Mouse (Mus musculus): ENCODE measurements around the gene Sbk1. TPM values are rescaled to one million over a fixed set of nuclear protein-coding genes. Genes with fewer than 3 reads are reported as not detected.
A peak's percentile ranks its signal among the peaks of the same experiment; 100 is the strongest.
"Not testable (repeated sequence)": the region's sequence is repeated elsewhere in the genome, so short reads cannot be mapped to it uniquely, and the experiment has no call there.

Gene Sbk1
- polyA plus RNA-seq, 1 experiment from 2014 or later = 247 TPM

GRCm38 (mm10) chr7:126281876-126282682 is 9.7 kb downstream of the Sbk1 start:
- no peak overlapping the region for H3K4me2 ChIP-seq
- H3K9me3 ChIP-seq = no peaks in the 10 kb centered on the region
- no peaks in the 10 kb centered on the region for H3K27me3 ChIP-seq
- H3K27ac ChIP-seq (replicated peaks) = no peak overlapping the region
- 0 out of 2 replicates have a peak overlapping the region, but pooled peaks have one; percentile 5 for H3K9ac ChIP-seq
- H3K4me3 ChIP-seq = no peak overlapping the region
- ATAC-seq (ENCODE audit: low read depth) = no peak
- WGBS = 78% methylated on average over 16 of the region's 16 CpGs
- peaks cover 88% of the 10 kb centered on the region for H3K36me3 ChIP-seq
- peaks cover 98% of the 10 kb centered on the region for H3K4me1 ChIP-seq (replicated peaks)

- Histone ChIP-seq H3K9ac (0 out of 2 replicates have a peak overlapping the region, but pooled peaks have one; percentile 5), H3K4me1 (replicated peaks) (peaks cover 98% of the 10 kb centered on the region), H3K36me3 (peaks cover 85% of the 10 kb centered on the region)
- ATAC-seq (ENCODE audit: low read depth); H3K27ac ChIP-seq (replicated peaks); H3K4me2 ChIP-seq; H3K9me3 ChIP-seq; H3K4me3 ChIP-seq; H3K27me3 ChIP-seq: not testable (repeated sequence)
- 84% methylated on average over 8 of the region's 8 CpGs for WGBS
These were observed 10.2 kb downstream of the Sbk1 start for GRCm38 (mm10) chr7:126282683-126282990.

GRCm38 (mm10) chr7:126284021-126284420 is 11.6 kb downstream of the Sbk1 start:
- H3K36me3 ChIP-seq = peaks cover 72% of the 10 kb centered on the region
- no peak for ATAC-seq (ENCODE audit: low read depth)
- WGBS = 92% methylated on average over 5 of the region's 5 CpGs
- H3K4me3 ChIP-seq = no peak overlapping the region
- H3K9me3 ChIP-seq = no peaks in the 10 kb centered on the region
- peaks cover 98% of the 10 kb centered on the region for H3K4me1 ChIP-seq (replicated peaks)
- H3K4me2 ChIP-seq = no peak overlapping the region
- no peak overlapping the region for H3K27ac ChIP-seq (replicated peaks)
- no peaks in the 10 kb centered on the region for H3K27me3 ChIP-seq
- H3K9ac ChIP-seq = no peak overlapping the region

- H3K36me3 ChIP-seq = peaks cover 67% of the 10 kb centered on the region
- no peak overlapping the region for H3K27ac ChIP-seq (replicated peaks)
- no peak overlapping the region for H3K4me2 ChIP-seq
- no peak for ATAC-seq (ENCODE audit: low read depth)
- H3K9ac ChIP-seq = no peak overlapping the region
- no peaks in the 10 kb centered on the region for H3K27me3 ChIP-seq
- no peaks in the 10 kb centered on the region for H3K9me3 ChIP-seq
- no peak overlapping the region for H3K4me3 ChIP-seq
- 77% methylated on average over 4 of the region's 4 CpGs for WGBS
- H3K4me1 ChIP-seq (replicated peaks) = peaks cover 97% of the 10 kb centered on the region
These were observed 12.0 kb downstream of the Sbk1 start for GRCm38 (mm10) chr7:126284441-126284840.

- Histone ChIP-seq H3K27me3 (no peaks in the 10 kb centered on the region), H3K36me3 (peaks cover 67% of the 10 kb centered on the region), H3K4me2 (no peak overlapping the region), H3K27ac (replicated peaks) (no peak overlapping the region), H3K4me1 (replicated peaks) (peaks cover 93% of the 10 kb centered on the region), H3K9ac (no peak overlapping the region), H3K9me3 (no peaks in the 10 kb centered on the region), H3K4me3 (no peak overlapping the region)
- 72% methylated on average over 4 of the region's 4 CpGs for WGBS
- ATAC-seq (ENCODE audit: low read depth) = no peak
These were observed 12.4 kb downstream of the Sbk1 start for GRCm38 (mm10) chr7:126284865-126285264.

GRCm38 (mm10) chr7:126285293-126286211 is 13.1 kb downstream of the Sbk1 start:
- 86% methylated on average over 12 of the region's 12 CpGs for WGBS
- Histone ChIP-seq H3K27me3 (no peaks in the 10 kb centered on the region), H3K36me3 (peaks cover 71% of the 10 kb centered on the region), H3K4me1 (replicated peaks) (peaks cover 86% of the 10 kb centered on the region), H3K9ac (no peak overlapping the region), H3K4me3 (no peak overlapping the region), H3K27ac (replicated peaks) (no peak overlapping the region), H3K4me2 (no peak overlapping the region), H3K9me3 (no peaks in the 10 kb centered on the region)
- no peak for ATAC-seq (ENCODE audit: low read depth)

GRCm38 (mm10) chr7:126286311-126286710 is 13.9 kb downstream of the Sbk1 start:
- Histone ChIP-seq H3K36me3 (peaks cover 71% of the 10 kb centered on the region), H3K9ac (no peak overlapping the region), H3K27me3 (no peaks in the 10 kb centered on the region), H3K4me2 (no peak overlapping the region), H3K9me3 (no peaks in the 10 kb centered on the region), H3K4me3 (no peak overlapping the region), H3K27ac (replicated peaks) (no peak overlapping the region; the same call in 1 of the 2 replicates), H3K4me1 (replicated peaks) (peaks cover 78% of the 10 kb centered on the region)
- whole genome bisulfite sequencing = 89% methylated on average over 2 of the region's 2 CpGs
- ATAC-seq (ENCODE audit: low read depth) = no peak

- ATAC-seq (ENCODE audit: low read depth) = no peak
- Histone ChIP-seq H3K36me3 (peaks cover 71% of the 10 kb centered on the region), H3K4me3 (no peak overlapping the region), H3K27ac (replicated peaks) (peak overlapping the region; percentile 3; the same call in 1 of the 2 replicates), H3K9me3 (no peaks in the 10 kb centered on the region), H3K27me3 (no peaks in the 10 kb centered on the region), H3K9ac (peak overlapping the region; percentile 23; the same call in 1 of the 2 replicates), H3K4me1 (replicated peaks) (peaks cover 75% of the 10 kb centered on the region), H3K4me2 (peak overlapping the region; percentile 3; the same call in 1 of the 2 replicates)
- 50% methylated on average over 10 of the region's 10 CpGs for WGBS
These were observed 15.2 kb downstream of the Sbk1 start for GRCm38 (mm10) chr7:126287493-126288103.

GRCm38 (mm10) chr7:126288104-126288497 is 15.7 kb downstream of the Sbk1 start:
- peaks cover 74% of the 10 kb centered on the region for H3K36me3 ChIP-seq
- no peak overlapping the region for H3K4me3 ChIP-seq
- H3K9ac ChIP-seq = 0 out of 2 replicates have a peak overlapping the region, but pooled peaks have one; percentile 23
- ATAC-seq (ENCODE audit: low read depth) = no peak
- H3K4me2 ChIP-seq = no peak overlapping the region
- H3K27ac ChIP-seq (replicated peaks) = peak overlapping the region; percentile 15; the same call in 1 of the 2 replicates
- H3K27me3 ChIP-seq = no peaks in the 10 kb centered on the region
- WGBS = 78% methylated on average over 2 of the region's 2 CpGs
- no peaks in the 10 kb centered on the region for H3K9me3 ChIP-seq
- peaks cover 78% of the 10 kb centered on the region for H3K4me1 ChIP-seq (replicated peaks)

GRCm38 (mm10) chr7:126288571-126289091 is 16.2 kb downstream of the Sbk1 start:
- peaks cover 78% of the 10 kb centered on the region for H3K4me1 ChIP-seq (replicated peaks)
- no peak overlapping the region for H3K4me3 ChIP-seq
- H3K9ac ChIP-seq = 0 out of 2 replicates have a peak overlapping the region, but pooled peaks have one; percentile 23
- no peaks in the 10 kb centered on the region for H3K27me3 ChIP-seq
- H3K27ac ChIP-seq (replicated peaks) = peak overlapping the region; percentile 15; the same call in 1 of the 2 replicates
- WGBS = 70% methylated on average over 13 of the region's 13 CpGs
- ATAC-seq (ENCODE audit: low read depth) = no peak
- peaks cover 74% of the 10 kb centered on the region for H3K36me3 ChIP-seq
- H3K4me2 ChIP-seq = no peak overlapping the region
- H3K9me3 ChIP-seq = no peaks in the 10 kb centered on the region

GRCm38 (mm10) chr7:126289371-126289770 is 17.0 kb downstream of the Sbk1 start:
- Histone ChIP-seq H3K4me3 (no peak overlapping the region), H3K4me2 (no peak overlapping the region), H3K36me3 (peaks cover 74% of the 10 kb centered on the region), H3K9ac (no peak overlapping the region), H3K4me1 (replicated peaks) (peaks cover 73% of the 10 kb centered on the region), H3K27ac (replicated peaks) (no peak overlapping the region), H3K27me3 (no peaks in the 10 kb centered on the region), H3K9me3 (no peaks in the 10 kb centered on the region)
- 68% methylated on average over 7 of the region's 7 CpGs for whole genome bisulfite sequencing
- no peak for ATAC-seq (ENCODE audit: low read depth)
